Mouse (Mus musculus): ENCODE measurements around the gene Prpf3. TPM values are rescaled to one million over a fixed set of nuclear protein-coding genes. Genes with fewer than 3 reads are reported as not detected.

Prpf3 gene
- polyA plus RNA-seq, 1 experiment: 314 TPM

DNA sequence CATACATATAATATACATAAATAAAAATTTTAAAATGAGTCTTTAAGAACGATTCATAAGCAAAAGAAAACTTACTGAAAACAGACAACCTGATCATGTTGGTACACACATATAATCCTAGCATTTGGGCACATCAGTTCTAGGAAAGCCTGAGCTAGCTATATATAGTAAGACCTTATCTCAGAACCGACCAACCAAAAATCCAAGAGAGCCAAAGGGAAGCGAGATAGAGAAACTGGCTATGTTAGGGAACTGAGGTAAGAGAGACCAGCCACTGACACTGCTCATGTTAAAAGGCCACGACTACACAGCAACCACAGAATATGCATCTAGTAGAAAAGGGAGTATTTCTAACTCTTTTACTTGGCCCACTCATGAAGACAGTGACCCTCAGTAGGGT, 5.1 kb downstream of the Prpf3 start:
- no peak overlapping the region for H3K4me3 ChIP-seq (ENCODE audit: insufficient read depth, low read depth, low read length)
- no peak for TF ChIP-seq CTCF (IDR thresholded peaks at IDR 0.05; ENCODE audit: insufficient read depth, low read depth, low read length)
- no peak for TF ChIP-seq POLR2A (IDR thresholded peaks at IDR 0.05; ENCODE audit: insufficient read depth, low read depth, low read length)
- H3K27ac ChIP-seq (ENCODE audit: insufficient read depth, low read depth, low read length): no peak overlapping the region
- 87% methylated on average over 4 of the region's 4 CpGs for WGBS
- no peaks in the 10 kb centered on the region for H3K4me1 ChIP-seq (ENCODE audit: control insufficient read depth, insufficient read depth, low read length)

DNA sequence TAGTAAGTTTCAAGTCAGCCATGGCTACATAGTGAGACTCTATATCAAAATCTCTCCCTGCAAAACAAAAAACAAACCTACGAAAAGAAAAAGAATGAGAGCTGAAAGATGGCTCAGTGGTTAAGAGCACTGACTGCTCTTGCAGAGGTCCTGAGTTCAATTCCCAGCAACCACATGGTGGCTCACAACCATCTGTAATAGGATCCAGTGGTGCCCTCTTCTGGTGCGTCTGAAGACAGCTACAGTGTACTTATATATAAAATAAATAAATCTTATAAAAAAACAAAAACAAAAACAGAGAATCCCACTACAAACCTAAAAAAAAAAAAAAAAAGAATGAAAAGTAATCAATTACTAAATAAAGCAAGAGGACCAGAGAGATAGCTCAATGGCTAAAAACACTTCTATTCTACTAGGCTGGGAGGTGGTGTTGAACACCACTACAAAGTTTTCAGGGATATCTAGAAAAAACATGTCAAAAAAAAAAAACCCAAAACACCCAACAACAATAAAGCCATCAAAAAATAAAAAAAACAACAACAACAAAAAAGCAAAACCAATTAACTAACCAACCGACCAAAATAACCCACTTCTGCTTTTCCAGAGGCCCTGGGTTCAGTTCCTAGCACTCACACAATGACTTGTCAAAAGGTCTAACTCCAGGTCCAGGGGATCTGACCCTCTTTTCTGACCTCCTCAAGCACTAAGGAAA, 13.0 kb downstream of the Prpf3 start:
- WGBS: 89% methylated on average over 3 of the region's 3 CpGs
- no peak for TF ChIP-seq POLR2A (IDR thresholded peaks at IDR 0.05; ENCODE audit: insufficient read depth, low read depth, low read length)
- no peak for TF ChIP-seq CTCF (IDR thresholded peaks at IDR 0.05; ENCODE audit: insufficient read depth, low read depth, low read length)

DNA sequence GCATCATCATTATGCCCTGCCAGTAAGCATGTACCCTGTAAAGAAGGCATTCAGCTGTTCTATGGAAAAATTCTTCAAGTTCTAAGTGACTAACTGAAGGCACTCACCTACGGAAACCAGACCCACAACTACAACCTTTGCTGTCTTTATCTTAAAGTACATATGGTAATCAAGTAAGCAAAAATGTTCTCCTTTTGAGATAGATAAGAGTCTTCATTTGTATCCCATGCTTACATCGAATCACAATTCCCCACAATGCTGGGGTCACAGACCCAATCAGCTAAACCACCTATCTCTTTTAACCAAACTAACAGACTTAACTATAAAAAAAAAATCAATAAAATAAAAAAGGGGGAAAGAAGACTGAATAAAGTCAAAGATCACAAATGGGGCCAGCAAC, 16.4 kb downstream of the Prpf3 start:
- Histone ChIP-seq H3K27ac (ENCODE audit: insufficient read depth, low read depth, low read length) (no peak overlapping the region), H3K4me1 (ENCODE audit: control insufficient read depth, insufficient read depth, low read length) (no peaks in the 10 kb centered on the region), H3K4me3 (ENCODE audit: insufficient read depth, low read depth, low read length) (no peak overlapping the region)
- WGBS: 97% methylated on average over 2 of the region's 2 CpGs
- TF ChIP-seq CTCF (IDR thresholded peaks at IDR 0.05; ENCODE audit: insufficient read depth, low read depth, low read length) (no peak), POLR2A (IDR thresholded peaks at IDR 0.05; ENCODE audit: insufficient read depth, low read depth, low read length) (no peak)

More for the DNA sequence above, 13.0 kb downstream of the Prpf3 start:
- Histone ChIP-seq H3K27ac (ENCODE audit: insufficient read depth, low read depth, low read length) (no peak overlapping the region), H3K4me3 (ENCODE audit: insufficient read depth, low read depth, low read length) (no peak overlapping the region), H3K4me1 (ENCODE audit: control insufficient read depth, insufficient read depth, low read length) (no peaks in the 10 kb centered on the region)

DNA sequence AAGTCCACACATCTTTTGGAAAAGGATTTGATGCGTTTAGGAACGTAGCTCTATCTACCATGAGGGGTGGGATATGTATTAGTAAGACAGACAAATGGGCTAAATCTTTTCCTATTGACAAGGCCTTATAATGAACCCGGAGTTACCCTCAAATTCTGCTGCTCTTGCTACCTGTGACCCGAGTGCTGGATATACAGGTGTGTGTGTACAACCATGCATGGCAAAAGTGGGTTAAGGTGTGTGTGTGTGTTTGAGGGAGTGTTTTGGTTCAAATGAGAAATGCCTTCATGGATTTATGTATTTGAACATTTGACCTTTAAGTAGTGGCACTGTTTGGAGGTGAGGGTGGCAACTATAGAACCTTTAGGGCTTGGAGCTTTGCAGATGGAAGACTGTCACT, 26.6 kb downstream of the Prpf3 start:
- no peaks in the 10 kb centered on the region for H3K4me1 ChIP-seq (ENCODE audit: control insufficient read depth, insufficient read depth, low read length)
- 96% methylated on average over 4 of the region's 4 CpGs for WGBS

DNA sequence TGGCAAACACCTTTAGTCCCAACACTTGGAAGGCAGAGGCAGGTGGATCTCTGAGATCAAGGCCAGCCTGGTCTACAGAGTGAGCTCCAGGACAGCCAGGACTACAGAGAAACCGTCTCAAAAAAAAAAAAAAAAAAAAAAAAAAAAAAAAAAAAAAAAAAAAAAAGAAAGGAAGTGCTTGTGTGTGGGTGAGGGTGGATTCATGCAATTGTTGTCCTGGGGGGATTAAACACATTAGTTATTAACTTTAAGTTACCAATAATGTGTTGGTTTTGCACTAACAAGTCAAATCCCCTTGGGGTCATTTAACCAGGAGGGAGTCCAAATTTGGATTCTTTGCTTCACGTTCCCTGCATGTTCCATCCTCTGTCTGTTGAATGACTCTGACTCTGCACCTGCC, 29.4 kb downstream of the Prpf3 start:
- H3K4me3 ChIP-seq (ENCODE audit: insufficient read depth, low read depth, low read length): no peak overlapping the region
- WGBS: 59% methylated on average over 2 of the region's 2 CpGs
- H3K27ac ChIP-seq (ENCODE audit: insufficient read depth, low read depth, low read length): no peak overlapping the region
- TF ChIP-seq POLR2A (IDR thresholded peaks at IDR 0.05; ENCODE audit: insufficient read depth, low read depth, low read length) (no peak), CTCF (IDR thresholded peaks at IDR 0.05; ENCODE audit: insufficient read depth, low read depth, low read length) (no peak)
- H3K4me1 ChIP-seq (ENCODE audit: control insufficient read depth, insufficient read depth, low read length): no peaks in the 10 kb centered on the region

More for the DNA sequence above, 26.6 kb downstream of the Prpf3 start:
- TF ChIP-seq POLR2A (IDR thresholded peaks at IDR 0.05; ENCODE audit: insufficient read depth, low read depth, low read length) (no peak), CTCF (IDR thresholded peaks at IDR 0.05; ENCODE audit: insufficient read depth, low read depth, low read length) (no peak)
- no peak overlapping the region for H3K27ac ChIP-seq (ENCODE audit: insufficient read depth, low read depth, low read length)
- H3K4me3 ChIP-seq (ENCODE audit: insufficient read depth, low read depth, low read length): no peak overlapping the region

DNA sequence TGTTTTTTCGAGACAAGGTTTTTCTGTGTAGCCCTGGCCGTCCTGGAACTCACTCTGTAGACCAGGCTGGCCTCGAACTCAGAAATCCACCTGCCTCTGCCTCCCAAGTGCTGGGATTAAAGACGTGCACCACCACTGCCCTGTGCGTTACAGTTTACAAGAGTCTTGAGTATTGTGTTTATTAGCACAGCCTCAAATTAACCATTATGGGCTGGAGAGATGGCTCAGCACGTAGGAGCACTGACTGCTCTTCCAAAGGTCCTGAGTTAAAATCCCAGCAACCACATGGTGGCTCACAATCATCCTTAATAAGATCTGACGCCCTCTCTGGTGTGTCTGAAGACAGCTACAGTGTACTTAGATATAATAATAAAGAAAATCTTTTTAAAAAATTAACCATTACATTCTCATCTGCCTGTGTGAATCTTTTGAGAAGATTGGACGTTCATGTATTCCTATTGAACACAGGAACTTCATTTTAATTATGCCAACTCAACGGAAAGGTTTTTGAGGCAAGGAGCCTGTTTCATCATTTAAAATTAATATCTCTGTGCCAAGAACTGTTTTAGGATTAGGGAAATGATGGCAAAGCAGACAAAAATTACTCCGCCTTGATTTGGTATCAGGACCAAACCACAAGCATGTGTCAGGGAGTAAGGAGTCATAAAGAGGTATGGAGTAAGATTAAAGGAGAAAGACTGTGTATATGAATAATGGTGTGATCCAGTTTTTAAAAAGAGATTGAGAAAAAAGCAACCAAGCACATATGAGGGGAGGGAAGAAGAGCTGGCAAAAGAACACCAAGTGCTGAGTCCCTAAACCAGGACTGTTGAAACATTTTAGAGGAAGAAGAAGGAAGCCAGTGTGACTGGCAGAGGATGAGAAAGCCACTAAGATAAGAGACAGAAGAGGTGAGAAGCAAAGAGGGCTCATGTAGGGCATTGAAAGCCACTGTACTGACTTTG, 35.4 kb downstream of the Prpf3 start:
- TF ChIP-seq CTCF (IDR thresholded peaks at IDR 0.05; ENCODE audit: insufficient read depth, low read depth, low read length) (no peak), POLR2A (IDR thresholded peaks at IDR 0.05; ENCODE audit: insufficient read depth, low read depth, low read length) (no peak)
- 22% methylated on average over 10 of the region's 10 CpGs for WGBS
- Histone ChIP-seq H3K4me3 (ENCODE audit: insufficient read depth, low read depth, low read length) (peak overlapping the region; percentile 72), H3K27ac (ENCODE audit: insufficient read depth, low read depth, low read length) (peak overlapping the region; percentile 98), H3K4me1 (ENCODE audit: control insufficient read depth, insufficient read depth, low read length) (no peaks in the 10 kb centered on the region)

DNA sequence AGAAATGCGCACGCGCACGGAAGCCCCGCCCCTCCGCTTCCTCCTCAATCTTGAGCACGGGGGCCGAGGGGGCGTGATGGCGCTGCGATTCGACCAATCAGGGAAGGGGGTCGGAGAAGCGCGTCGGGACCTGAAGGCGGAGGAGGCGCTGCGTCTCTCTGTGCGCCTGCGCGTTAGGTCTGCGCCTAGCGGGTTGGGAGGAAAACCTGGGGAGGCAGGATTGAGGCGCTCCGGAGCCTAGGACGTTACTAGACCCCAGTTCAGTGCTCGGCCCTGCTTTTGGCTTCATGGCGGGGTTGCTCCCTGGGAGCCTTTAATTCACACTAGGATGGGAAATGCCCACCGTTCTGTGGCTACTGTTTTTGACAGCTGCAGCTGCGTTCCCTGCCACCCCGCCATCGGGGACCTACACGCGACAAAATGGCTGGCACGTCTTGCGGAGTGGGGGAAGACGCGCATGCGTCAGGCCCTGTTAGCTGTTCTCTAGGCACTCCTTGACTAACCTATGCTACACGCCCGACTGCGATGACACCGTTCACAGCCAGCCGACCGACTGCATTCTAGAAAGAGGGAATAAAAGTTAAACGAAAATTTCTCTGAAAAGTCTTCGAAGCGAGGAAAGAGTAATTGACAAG, 36.2 kb downstream of the Prpf3 start:
- H3K4me1 ChIP-seq (ENCODE audit: control insufficient read depth, insufficient read depth, low read length): no peaks in the 10 kb centered on the region
- TF ChIP-seq CTCF (IDR thresholded peaks at IDR 0.05; ENCODE audit: insufficient read depth, low read depth, low read length) (no peak), POLR2A (IDR thresholded peaks at IDR 0.05; ENCODE audit: insufficient read depth, low read depth, low read length) (peak; percentile 91)
- H3K27ac ChIP-seq (ENCODE audit: insufficient read depth, low read depth, low read length): peak overlapping the region; percentile 98
- H3K4me3 ChIP-seq (ENCODE audit: insufficient read depth, low read depth, low read length): peak overlapping the region; percentile 72
- WGBS: under 1% methylated on average over 49 of the region's 49 CpGs

DNA sequence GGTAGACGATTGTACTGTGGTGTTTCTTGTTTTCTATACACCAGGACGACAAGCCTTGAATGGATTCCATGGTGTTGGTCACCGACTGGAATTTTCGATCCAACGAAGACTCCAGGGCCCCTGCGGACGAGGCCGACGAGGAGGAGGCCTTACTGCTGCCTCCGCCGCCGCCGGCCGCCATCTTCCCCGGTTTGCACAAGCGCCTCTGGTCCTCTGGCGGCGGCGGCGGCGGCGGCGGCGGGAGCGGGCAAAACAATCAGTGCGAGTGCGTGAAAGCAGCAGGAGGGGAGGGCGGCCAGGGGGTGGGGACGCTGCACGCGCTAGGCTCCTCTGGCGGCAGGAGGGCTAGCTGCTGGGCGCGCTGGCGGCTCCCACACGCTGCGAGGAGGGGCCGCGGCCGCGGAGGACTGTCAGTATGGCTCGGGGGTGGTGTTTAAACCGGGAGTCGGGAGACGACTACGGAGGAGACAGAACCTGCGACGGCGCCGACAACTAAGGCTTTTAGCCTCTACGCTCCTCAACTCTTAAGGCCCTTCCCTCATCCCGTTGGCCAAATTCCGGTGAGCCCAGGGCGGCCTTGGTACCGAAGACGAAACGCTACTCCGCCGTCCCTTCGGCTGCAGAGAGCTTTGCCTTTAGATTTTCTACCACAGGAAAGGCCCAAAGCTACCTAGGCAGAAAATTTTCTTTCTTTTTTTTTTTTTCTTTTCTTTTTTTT, 37.0 kb downstream of the Prpf3 start, which contains the start of gene Rprd2:
Gene Rprd2, minus strand, starts transcription at position 293 of the 718 bp plus-strand sequence.
- Histone ChIP-seq H3K4me3 (ENCODE audit: insufficient read depth, low read depth, low read length) (peak within 1 kb of the TSS; percentile 97), H3K4me1 (ENCODE audit: control insufficient read depth, insufficient read depth, low read length) (no peaks in the 10 kb centered on the region), H3K27ac (ENCODE audit: insufficient read depth, low read depth, low read length) (peak within 1 kb of the TSS; percentile 98)
- WGBS: 0% methylated on average over 59 of the region's 60 CpGs
- TF ChIP-seq POLR2A (IDR thresholded peaks at IDR 0.05; ENCODE audit: insufficient read depth, low read depth, low read length) (peak; percentile 29; the same call in 1 of the 2 replicates), CTCF (IDR thresholded peaks at IDR 0.05; ENCODE audit: insufficient read depth, low read depth, low read length) (no peak)
